Mouse (Mus musculus) midbrain, embryonic 14.5 days (tissue): ENCODE data around the gene Cdh23. TPM values are rescaled to one million over a fixed set of nuclear protein-coding genes. Genes with fewer than 3 reads are reported as not detected.

Source experiments
- ATAC-seq: fragments of 200-750 bp; cut with Nextera tagmentation; 2 replicates; pipeline ENCODE4 v1.8.0; 2017; ENCODE audit warnings: moderate number of reproducible peaks, moderate library complexity; ENCODE audit not compliant: low FRiP score, low TSS enrichment
- DNase-seq: peaks from one replicate; pipeline ENCODE4 v3.0.0-alpha.2; 2015
- H3K27ac ChIP-seq: fragments of 300-500 bp; sonication (generic); replicated peaks from 2 replicates; pipeline ENCODE4 v1.5.1; 2014; ENCODE audit warnings: mild to moderate bottlenecking, low read depth, low read length, moderate library complexity
- H3K27me3 ChIP-seq: fragments of 300-500 bp; sonication (generic); 2 replicates; pipeline ENCODE4 v1.6.1; 2014; ENCODE audit warnings: low read length, control low read depth, mixed read lengths; ENCODE audit not compliant: control insufficient read depth, insufficient read depth
- H3K36me3 ChIP-seq: fragments of 300-500 bp; sonication (generic); 2 replicates; pipeline ENCODE4 v1.6.1; 2014; ENCODE audit warnings: low read length, control low read depth; ENCODE audit not compliant: control insufficient read depth, insufficient read depth
- H3K4me1 ChIP-seq: fragments of 300-500 bp; sonication (generic); 2 replicates; pipeline ENCODE4 v1.6.1; 2014; ENCODE audit warnings: mild to moderate bottlenecking, antibody characterized with exemption, low read length, control low read depth; ENCODE audit not compliant: control insufficient read depth, insufficient read depth
- H3K4me2 ChIP-seq: fragments of 300-500 bp; sonication (generic); 2 replicates; pipeline ENCODE4 v1.6.1; 2014; ENCODE audit warnings: mild to moderate bottlenecking, low read length, moderate library complexity
- H3K4me3 ChIP-seq: fragments of 300-500 bp; sonication (generic); replicated peaks from 2 replicates; pipeline ENCODE4 v1.5.1; 2014; ENCODE audit warnings: low read depth, low read length
- H3K9ac ChIP-seq: fragments of 300-500 bp; sonication (generic); replicated peaks from 2 replicates; pipeline ENCODE4 v1.6.1; 2014; ENCODE audit warnings: mild to moderate bottlenecking, low read length, moderate library complexity
- H3K9me3 ChIP-seq: fragments of 300-500 bp; sonication (generic); 2 replicates; pipeline ENCODE4 v1.6.1; 2016; ENCODE audit warnings: low read length, control low read depth, mixed read lengths; ENCODE audit not compliant: control insufficient read depth
- WGBS: fragments of 180-500 bp; shearing (Covaris S2); extraction: QIAGEN DNeasy Blood & Tissue Kit; methylation state at CpG from one replicate; pipeline ENCODE4 v1.1.7; 2014; 5-methylcytosine and 5-hydroxymethylcytosine counted together
- polyA plus RNA-seq: library from polyadenylated mRNA; unstranded; fragments of >200 nt; fragmentation: Nextera tagmentation; extraction: Ambion mirVana; gene quantifications from 2 replicates; pipeline ENCODE4 v1.2.1, GENCODE M21; 2014

Cdh23 gene
- polyA plus RNA-seq, 1 experiment from 2014 or later, result 5.0 TPM

GRCm38 (mm10) chr10:60354881-60355677 is 341.2 kb downstream of the Cdh23 start:
- no peaks in the 10 kb centered on the region for H3K27me3 ChIP-seq
- no peak overlapping the region for H3K4me3 ChIP-seq
- no peak overlapping the region for H3K27ac ChIP-seq
- no peaks in the 10 kb centered on the region for H3K36me3 ChIP-seq
- DNase-seq (no peak), ATAC-seq (no peak)
- H3K9me3 ChIP-seq, result no peaks in the 10 kb centered on the region
- H3K9ac ChIP-seq, result no peak overlapping the region
- 78% methylated on average over 11 of the region's 11 CpGs for WGBS
- no peak overlapping the region for H3K4me2 ChIP-seq
- H3K4me1 ChIP-seq, result 0 out of 2 replicates have a peak, but pooled peaks cover 4% of the 10 kb centered on the region

GRCm38 (mm10) chr10:60354003-60354325 is 342.3 kb downstream of the Cdh23 start:
- no peaks in the 10 kb centered on the region for H3K9me3 ChIP-seq
- no peaks in the 10 kb centered on the region for H3K27me3 ChIP-seq
- H3K27ac ChIP-seq, result no peak overlapping the region
- no peaks in the 10 kb centered on the region for H3K36me3 ChIP-seq
- no peak overlapping the region for H3K9ac ChIP-seq
- H3K4me1 ChIP-seq, result 0 out of 2 replicates have a peak, but pooled peaks cover 4% of the 10 kb centered on the region
- 91% methylated on average over 4 of the region's 4 CpGs for WGBS
- H3K4me2 ChIP-seq, result no peak overlapping the region
- no peak for DNase-seq
- H3K4me3 ChIP-seq, result no peak overlapping the region
- ATAC-seq, result no peak

- DNase-seq, result no peak
- Histone ChIP-seq H3K4me2 (no peak overlapping the region), H3K4me3 (no peak overlapping the region), H3K9me3 (no peaks in the 10 kb centered on the region), H3K36me3 (no peaks in the 10 kb centered on the region), H3K9ac (no peak overlapping the region), H3K4me1 (0 out of 2 replicates have a peak, but pooled peaks cover 4% of the 10 kb centered on the region), H3K27me3 (no peaks in the 10 kb centered on the region), H3K27ac (no peak overlapping the region)
- ATAC-seq, result no peak
- 54% methylated on average over 5 of the region's 5 CpGs for WGBS
Measured at GRCm38 (mm10) chr10:60353241-60354002, 342.9 kb downstream of the Cdh23 start.

- DNase-seq, result peak; percentile 29
- Histone ChIP-seq H3K4me3 (no peak overlapping the region), H3K4me2 (no peak overlapping the region), H3K36me3 (no peaks in the 10 kb centered on the region), H3K4me1 (peaks cover 8% of the 10 kb centered on the region; the same call in 1 of the 2 replicates), H3K9ac (no peak overlapping the region), H3K27me3 (peaks cover 9% of the 10 kb centered on the region), H3K27ac (no peak overlapping the region), H3K9me3 (no peaks in the 10 kb centered on the region)
- 32% methylated on average over 7 of the region's 7 CpGs for WGBS
- peak; percentile 11; the same call in 1 of the 2 replicates for ATAC-seq
Measured at GRCm38 (mm10) chr10:60351761-60352455, 344.4 kb downstream of the Cdh23 start.

- ATAC-seq (peak; percentile 25; the same call in 1 of the 2 replicates), DNase-seq (no peak)
- Histone ChIP-seq H3K27ac (no peak overlapping the region), H3K4me2 (no peak overlapping the region), H3K27me3 (peaks cover 14% of the 10 kb centered on the region), H3K4me3 (no peak overlapping the region), H3K36me3 (no peaks in the 10 kb centered on the region), H3K4me1 (peaks cover 13% of the 10 kb centered on the region; the same call in 1 of the 2 replicates), H3K9me3 (no peaks in the 10 kb centered on the region), H3K9ac (no peak overlapping the region)
- WGBS, result 26% methylated on average over 3 of the region's 3 CpGs
Measured at GRCm38 (mm10) chr10:60351248-60351647, 345.0 kb downstream of the Cdh23 start.

GRCm38 (mm10) chr10:60350805-60351167 is 345.5 kb downstream of the Cdh23 start:
- peak overlapping the region; percentile 15; the same call in 1 of the 2 replicates for H3K4me2 ChIP-seq
- no peaks in the 10 kb centered on the region for H3K9me3 ChIP-seq
- no peaks in the 10 kb centered on the region for H3K36me3 ChIP-seq
- H3K9ac ChIP-seq, result no peak overlapping the region
- peaks cover 13% of the 10 kb centered on the region; the same call in 1 of the 2 replicates for H3K4me1 ChIP-seq
- no peak overlapping the region for H3K27ac ChIP-seq
- H3K27me3 ChIP-seq, result peaks cover 14% of the 10 kb centered on the region
- DNase-seq (peak; percentile 76), ATAC-seq (peak; percentile 32; the same call in 1 of the 2 replicates)
- WGBS, result 58% methylated on average over 3 of the region's 3 CpGs
- H3K4me3 ChIP-seq, result no peak overlapping the region

GRCm38 (mm10) chr10:60350077-60350804 is 346.0 kb downstream of the Cdh23 start:
- peak overlapping the region; percentile 15; the same call in 1 of the 2 replicates for H3K4me2 ChIP-seq
- H3K9me3 ChIP-seq, result no peaks in the 10 kb centered on the region
- peaks cover 14% of the 10 kb centered on the region for H3K27me3 ChIP-seq
- H3K4me3 ChIP-seq, result no peak overlapping the region
- ATAC-seq (no peak), DNase-seq (no peak)
- H3K4me1 ChIP-seq, result peaks cover 13% of the 10 kb centered on the region; the same call in 1 of the 2 replicates
- no peak overlapping the region for H3K9ac ChIP-seq
- WGBS, result 54% methylated on average over 5 of the region's 5 CpGs
- no peaks in the 10 kb centered on the region for H3K36me3 ChIP-seq
- no peak overlapping the region for H3K27ac ChIP-seq

- Histone ChIP-seq H3K4me1 (peaks cover 13% of the 10 kb centered on the region; the same call in 1 of the 2 replicates), H3K27me3 (peaks cover 14% of the 10 kb centered on the region)
- WGBS, result 92% methylated on average over 5 of the region's 5 CpGs
Measured at GRCm38 (mm10) chr10:60349644-60350043, 346.6 kb downstream of the Cdh23 start.

More at GRCm38 (mm10) chr10:60349644-60350043, 346.6 kb downstream of the Cdh23 start:
- DNase-seq (no peak), ATAC-seq (no peak)
- Histone ChIP-seq H3K4me2 (no peak overlapping the region), H3K36me3 (no peaks in the 10 kb centered on the region), H3K4me3 (no peak overlapping the region), H3K9ac (no peak overlapping the region), H3K9me3 (no peaks in the 10 kb centered on the region), H3K27ac (no peak overlapping the region)
